Mouse (Mus musculus) 416B (cell line): ENCODE results near the gene Xbp1.

ENCODE experiments used
- DNase-seq: peaks from one replicate; pipeline ENCODE4 v3.0.0; 2011; ENCODE audit warnings: low read depth

The Xbp1 gene

DNA sequence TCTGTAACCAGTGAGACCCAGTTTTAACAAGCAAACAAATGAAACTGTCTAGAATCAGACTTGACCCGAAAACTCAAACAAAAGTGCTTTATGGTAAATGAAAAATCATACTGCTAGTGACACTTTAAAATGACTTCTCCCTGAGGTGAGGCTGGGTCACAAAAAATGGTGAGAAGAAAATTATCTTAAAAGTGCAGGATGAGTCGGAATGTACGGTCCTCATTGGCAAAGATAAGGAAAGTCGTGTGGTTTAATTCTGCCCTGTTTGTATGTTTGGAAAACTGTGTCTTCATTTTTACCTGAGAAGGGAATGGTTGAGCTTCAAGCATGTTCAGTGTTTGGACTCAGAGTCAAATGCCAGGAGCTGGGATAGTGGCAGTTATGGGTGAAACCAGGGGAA lies 51.4 kb downstream of the Xbp1 start:
- DNase-seq, result no peak

DNA sequence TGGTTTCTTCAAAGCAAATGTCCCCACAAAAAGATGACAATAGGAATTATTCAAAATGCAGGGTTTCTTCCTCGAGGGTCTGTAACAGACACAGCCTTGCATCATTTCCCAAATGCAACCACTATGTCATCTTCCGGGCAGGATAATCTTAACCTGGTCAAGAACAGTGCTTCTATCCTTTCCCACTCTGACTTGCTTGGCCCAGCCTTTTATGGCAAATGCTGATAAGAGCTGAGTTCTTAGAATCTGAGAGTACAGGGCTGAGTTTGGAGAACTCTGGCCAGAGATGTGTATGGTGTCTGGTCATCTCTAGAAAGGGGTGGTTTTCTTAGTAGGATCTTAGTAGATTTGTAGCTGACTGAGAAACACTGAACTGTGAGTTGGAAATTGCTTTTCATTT lies 53.4 kb downstream of the Xbp1 start:
- DNase-seq, result no peak

DNA sequence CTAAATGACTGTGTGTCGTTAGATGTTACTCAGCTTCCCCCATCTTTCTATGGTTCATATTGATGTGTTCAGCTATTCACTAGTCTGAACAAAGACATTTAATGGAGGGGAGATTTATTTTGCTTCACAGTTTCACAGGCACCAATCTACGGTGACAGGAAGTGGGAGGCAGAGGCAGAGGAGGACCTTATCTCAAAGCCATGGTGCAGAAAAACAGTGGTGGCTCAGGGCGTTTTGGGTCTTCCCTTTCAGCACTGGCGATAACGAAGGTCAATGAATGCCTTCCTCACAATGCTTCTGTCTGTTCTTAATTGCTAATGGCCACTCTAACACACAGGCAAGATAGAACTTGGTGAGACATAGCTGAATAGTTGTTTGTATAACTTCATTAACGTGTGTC lies 54.6 kb downstream of the Xbp1 start:
- DNase-seq, result no peak
